In the genomic region with DNA sequence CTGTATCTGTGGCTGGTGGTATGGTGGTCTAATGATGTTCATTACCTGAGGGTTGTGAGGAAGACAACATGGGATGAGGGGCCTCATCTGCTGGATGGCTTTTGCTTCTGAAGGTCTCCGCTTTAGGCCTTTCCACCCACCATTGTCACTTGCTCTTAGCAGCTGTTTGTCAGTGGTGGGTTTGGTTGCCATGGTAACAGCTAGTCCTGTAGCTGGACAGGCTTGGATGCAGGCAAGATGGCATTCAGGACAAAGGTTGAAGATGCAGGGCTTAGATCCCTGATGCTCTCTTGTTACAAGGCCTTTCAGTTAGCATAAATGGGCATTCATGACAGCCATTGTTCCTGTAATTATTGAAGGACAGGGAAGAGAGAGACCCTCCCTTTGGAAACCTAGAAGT, we compare ENCODE assay signal across 8 mouse cellular contexts. TPM values are rescaled to one million over a fixed set of nuclear protein-coding genes. Genes with fewer than 3 reads are reported as not detected.
DNase-seq lines count a peak whose midpoint lies in the region; ATAC-seq lines count a peak whose summit lies in the region.

A gene (plus strand): TSS at position 209 of the 400 bp plus-strand sequence.

- ATAC-seq in intestine, embryonic 16.5 days, result no peak
- ATAC-seq in midbrain, embryonic 11.5 days (ENCODE audit: low FRiP score), result peak; percentile 12; the same call in 1 of the 2 replicates

- H3K4me1 ChIP-seq in intestine, embryonic 16.5 days (ENCODE audit: control insufficient read depth, insufficient read depth, low read length), result peaks cover 44% of the 10 kb centered on the region
- H3K4me1 ChIP-seq in midbrain, embryonic 11.5 days (ENCODE audit: control insufficient read depth, insufficient read depth, low read length), result peaks cover 43% of the 10 kb centered on the region

- no peak within 1 kb of the TSS for H3K9ac ChIP-seq in intestine, embryonic 16.5 days (ENCODE audit: low read depth, low read length)
- peak within 1 kb of the TSS; percentile 11; the same call in 1 of the 2 replicates for H3K9ac ChIP-seq in midbrain, embryonic 11.5 days (ENCODE audit: low read length)

- no peak for DNase-seq in frontal cortex, adult 2 months (ENCODE audit: extremely low spot score in 1 of 2, low spot score in 1 of 2)
- no peak for DNase-seq in frontal cortex, postnatal 14 days (ENCODE audit: low spot score in 2 of 2)
- peak; percentile 28 for DNase-seq in brain, adult 2 months (ENCODE audit: low read depth, low spot score)
- DNase-seq in gastrocnemius, postnatal 36 days, result no peak
- DNase-seq in midbrain, embryonic 11.5 days (ENCODE audit: low spot score, missing footprints), result peak; percentile 92
- DNase-seq in thymus, postnatal 4 days, result no peak
- DNase-seq in spleen, postnatal 10 days (ENCODE audit: low spot score in 2 of 2), result no peak

- peak within 1 kb of the TSS; percentile 11; the same call in 1 of the 2 replicates for H3K4me2 ChIP-seq in intestine, embryonic 16.5 days (ENCODE audit: low read depth, low read length)
- no peak within 1 kb of the TSS for H3K4me2 ChIP-seq in midbrain, embryonic 11.5 days

- peak within 1 kb of the TSS; percentile 65 for H3K27ac ChIP-seq in intestine, embryonic 16.5 days (ENCODE audit: low read length)
- peak within 1 kb of the TSS; percentile 46 for H3K27ac ChIP-seq in midbrain, embryonic 11.5 days (ENCODE audit: low read depth, low read length)

- no peaks in the 10 kb centered on the region for H3K36me3 ChIP-seq in intestine, embryonic 16.5 days (ENCODE audit: control insufficient read depth, insufficient read depth, low read length)
- H3K36me3 ChIP-seq in midbrain, embryonic 11.5 days (ENCODE audit: control insufficient read depth, insufficient read depth, low read length), result no peaks in the 10 kb centered on the region

- H3K9me3 ChIP-seq in intestine, embryonic 16.5 days (ENCODE audit: control insufficient read depth, low read length), result no peaks in the 10 kb centered on the region
- H3K9me3 ChIP-seq in midbrain, embryonic 11.5 days (ENCODE audit: control insufficient read depth, low read length), result no peaks in the 10 kb centered on the region

- 79% methylated on average over 1 of the region's 1 CpGs for WGBS in intestine, embryonic 16.5 days
- WGBS in midbrain, embryonic 11.5 days, result 25% methylated on average over 1 of the region's 1 CpGs

- intact Hi-C loops in gastrocnemius, postnatal 36 days (cut with DNase I), result no loop called here

- H3K4me3 ChIP-seq in intestine, embryonic 16.5 days (ENCODE audit: low read length), result no peak within 1 kb of the TSS
- no peak within 1 kb of the TSS for H3K4me3 ChIP-seq in midbrain, embryonic 11.5 days (ENCODE audit: low read depth, low read length)

- no peaks in the 10 kb centered on the region for H3K27me3 ChIP-seq in intestine, embryonic 16.5 days (replicated peaks; ENCODE audit: control insufficient read depth, insufficient read depth, low read length)
- H3K27me3 ChIP-seq in midbrain, embryonic 11.5 days (ENCODE audit: control insufficient read depth, insufficient read depth, low read length), result peaks cover 7% of the 10 kb centered on the region; the same call in 1 of the 2 replicates

RNA-seq across cellular contexts. Expression of the gene that starts here (rescaled TPM):
- 21.9 and 23.3 TPM in 2 replicates for polyA plus RNA-seq in frontal cortex, adult 2 months (2012; rRNA removed)
- total RNA-seq in gastrocnemius, postnatal 36 days (2021), result 100 to 1,000 TPM; 129 to 157 TPM
- polyA plus RNA-seq in intestine, embryonic 16.5 days (2015; fragmentation: Nextera tagmentation; extraction: Ambion mirVana), result 32.8 and 36.9 TPM in 2 replicates
- 58.0 and 58.2 TPM in 2 replicates for polyA plus RNA-seq in midbrain, embryonic 11.5 days (2014; fragmentation: Nextera tagmentation; extraction: Ambion mirVana)

Comparison
In these comparisons a context has a peak if more than half of its experiments do, and no peak if none do; other contexts are left out.
1. DNase-seq: peak in brain, adult 2 months (single experiment) and midbrain, embryonic 11.5 days (single experiment); none in frontal cortex, adult 2 months (0 of 2), frontal cortex, postnatal 14 days (0 of 2), gastrocnemius, postnatal 36 days (0 of 2), thymus, postnatal 4 days (single experiment) and spleen, postnatal 10 days (0 of 2).